Mouse (Mus musculus): ENCODE data around the gene Haus7.
"Not testable (repeated sequence)": the region's sequence is repeated elsewhere in the genome, so short reads cannot be mapped to it uniquely, and the experiment has no call there.

The Haus7 gene

GRCm38 (mm10) chrX:73467446-73468241, 8.8 kb upstream of the Haus7 start:
- DNase-seq (ENCODE audit: extremely low spot score, low read depth, low spot score) = no peak

- no peak for DNase-seq (ENCODE audit: extremely low spot score, low read depth, low spot score)
Observed at GRCm38 (mm10) chrX:73465483-73466186, 6.8 kb upstream of the Haus7 start.

GRCm38 (mm10) chrX:73460792-73461191, 1.9 kb upstream of the Haus7 start:
- no peak for DNase-seq (ENCODE audit: extremely low spot score, low read depth, low spot score)

- no peak for DNase-seq (ENCODE audit: extremely low spot score, low read depth, low spot score)
Observed at GRCm38 (mm10) chrX:73451949-73452348, 6.9 kb downstream of the Haus7 start.

- DNase-seq (ENCODE audit: extremely low spot score, low read depth, low spot score) = no peak
Observed at GRCm38 (mm10) chrX:73441428-73441827, 17.4 kb downstream of the Haus7 start.

GRCm38 (mm10) chrX:73435252-73435651, 23.6 kb downstream of the Haus7 start, which contains the start of gene Trex2:
TSS of gene Trex2 (minus strand) at chrX:73435344.
- no peak for DNase-seq (ENCODE audit: extremely low spot score, low read depth, low spot score)

GRCm38 (mm10) chrX:73432850-73433249, 26.0 kb downstream of the Haus7 start:
- no peak for DNase-seq (ENCODE audit: extremely low spot score, low read depth, low spot score)

GRCm38 (mm10) chrX:73430036-73430435, 28.8 kb downstream of the Haus7 start:
- no peak for DNase-seq (ENCODE audit: extremely low spot score, low read depth, low spot score)

GRCm38 (mm10) chrX:73412767-73413166, 46.1 kb downstream of the Haus7 start:
- no peak for DNase-seq (ENCODE audit: extremely low spot score, low read depth, low spot score)

GRCm38 (mm10) chrX:73410880-73411517, 47.8 kb downstream of the Haus7 start, which contains the start of gene Zfp92:
TSS of gene Zfp92 (plus strand) at chrX:73411096.
- no peak for DNase-seq (ENCODE audit: extremely low spot score, low read depth, low spot score)

- no peak for DNase-seq (ENCODE audit: extremely low spot score, low read depth, low spot score)
Observed at GRCm38 (mm10) chrX:73401616-73402015, 57.2 kb downstream of the Haus7 start.

GRCm38 (mm10) chrX:73400951-73401350, 57.9 kb downstream of the Haus7 start:
- no peak for DNase-seq (ENCODE audit: extremely low spot score, low read depth, low spot score)

GRCm38 (mm10) chrX:73398636-73399035, 60.2 kb downstream of the Haus7 start, which contains the start of gene Gm18336:
TSS of gene Gm18336 (minus strand) at chrX:73398736.
- not testable (repeated sequence) for DNase-seq (ENCODE audit: extremely low spot score, low read depth, low spot score)

GRCm38 (mm10) chrX:73396446-73396845, 62.4 kb downstream of the Haus7 start:
- DNase-seq (ENCODE audit: extremely low spot score, low read depth, low spot score) = no peak

GRCm38 (mm10) chrX:73391481-73391880, 67.4 kb downstream of the Haus7 start:
- no peak for DNase-seq (ENCODE audit: extremely low spot score, low read depth, low spot score)

Data from hindlimb bud, embryonic 11.5 days (tissue).